In genomic region chr11:44581277-44581683, GRCm38 (mm10) we compare ENCODE assay signal across 8 mouse cellular contexts. TPM values are rescaled to one million over a fixed set of nuclear protein-coding genes. Genes with fewer than 3 reads are reported as not detected.
DNase-seq lines count a peak whose midpoint lies in the region; ATAC-seq and TF ChIP-seq lines count a peak whose summit lies in the region.

No protein-coding gene starts in this region.

- H3K4me1 ChIP-seq in CH12.LX (ENCODE audit: control insufficient read depth in 1 of 2, insufficient read depth in 2 of 2), result peaks cover 7 to 34% of the 10 kb centered on the region in 2 experiments
- no peaks in the 10 kb centered on the region for H3K4me1 ChIP-seq in kidney, postnatal 0 days (replicated peaks; ENCODE audit: insufficient read depth, low read length)

- H3K27me3 ChIP-seq in CH12.LX (replicated peaks), result no peaks in the 10 kb centered on the region
- no peaks in the 10 kb centered on the region for H3K27me3 ChIP-seq in kidney, postnatal 0 days (ENCODE audit: insufficient read depth, low read length)

- TF ChIP-seq RAD21 in CH12.LX (IDR thresholded peaks at IDR 0.05; ENCODE audit: low read depth, low read length), result peak; percentile 84

- H3K36me3 ChIP-seq in CH12.LX (replicated peaks in 1 of 2; ENCODE audit: control insufficient read depth in 1 of 2, insufficient read depth in 1 of 2, low read length in 1 of 2), result no peaks in the 10 kb centered on the region
- no peaks in the 10 kb centered on the region for H3K36me3 ChIP-seq in kidney, postnatal 0 days (ENCODE audit: insufficient read depth, low read length)

- intact Hi-C loops in gastrocnemius, postnatal 14 days (cut with DNase I; ENCODE audit: low total_unique reads), result no loop called here

- peak overlapping the region; percentile 62 for H3K4me2 ChIP-seq in CH12.LX (ENCODE audit: insufficient read depth, low read depth, poor library complexity, severe bottlenecking)
- H3K4me2 ChIP-seq in kidney, postnatal 0 days (ENCODE audit: low read length), result no peak overlapping the region

- 0 out of 2 replicates have a peak overlapping the region, but pooled peaks have one; percentile 10 for H3K9ac ChIP-seq in CH12.LX (ENCODE audit: insufficient read depth, low read depth)
- H3K9ac ChIP-seq in kidney, postnatal 0 days (ENCODE audit: low read depth, low read length), result no peak overlapping the region

- in situ Hi-C loops in CH12.LX (cut with MboI; ENCODE audit: low pct_ligation_motif_present, low pct_unique_long_range_greater_than_20kb, low sequenced_read_pairs), result loop anchor here (25.0 kb wide), 2 partner anchors 1056 to 1306 kb away; no protein-coding TSS in a partner anchor

- TF ChIP-seq POLR2A in CH12.LX (IDR thresholded peaks at IDR 0.05; ENCODE audit: low read depth, low read length), result no peak

- WGBS in kidney, postnatal 0 days, result 31% methylated on average over 11 of the region's 11 CpGs

- no peak overlapping the region for H3K27ac ChIP-seq in CH12.LX (ENCODE audit: insufficient read depth, low read depth)
- no peak overlapping the region for H3K27ac ChIP-seq in kidney, postnatal 0 days

- dilution Hi-C loops in CH12.LX (cut with MboI; ENCODE audit: extremely low pct_ligation_motif_present, extremely low pct_unique_long_range_greater_than_20kb, low sequenced_read_pairs), result no loop called here

- peak overlapping the region; percentile 3 to 22 (median 21) for H3K4me3 ChIP-seq in CH12.LX (replicated peaks in 1 of 3; ENCODE audit: low read depth in 2 of 3, low read length in 2 of 3, poor library complexity in 1 of 3)
- no peak overlapping the region for H3K4me3 ChIP-seq in kidney, postnatal 0 days (replicated peaks; ENCODE audit: low read depth, low read length)

- no peaks in the 10 kb centered on the region for H3K9me3 ChIP-seq in CH12.LX (replicated peaks; ENCODE audit: low read length)
- no peaks in the 10 kb centered on the region for H3K9me3 ChIP-seq in kidney, postnatal 0 days (replicated peaks; ENCODE audit: low read length)

- peak; percentile 40; the same call in 1 of the 2 replicates for ATAC-seq in kidney, postnatal 0 days (replicated peaks; ENCODE audit: low FRiP score, low read depth)
- peak; percentile 95 for ATAC-seq in megakaryocyte-erythroid progenitor cell, adult 5-6 weeks (replicated peaks; ENCODE audit: low FRiP score, low TSS enrichment, poor library complexity, severe bottlenecking)

- TF ChIP-seq CTCF in CH12.LX (conservative IDR thresholded peaks at IDR 0.05 in 1 of 2, IDR thresholded peaks at IDR 0.05 in 1 of 2; ENCODE audit: low read depth in 2 of 2, low read length in 2 of 2), result peak in 1 of 2 experiments; percentile 86; a peak in 3 of 4 replicates
- peak; percentile 62 for TF ChIP-seq CTCF in kidney, postnatal 0 days (IDR thresholded peaks at IDR 0.05; ENCODE audit: low read depth)

- peak; percentile 57 to 86 for DNase-seq in adrenal gland, adult (ENCODE audit: inconsistent age in 2 of 2, low spot score in 1 of 2)
- no peak for DNase-seq in adrenal gland, postnatal 4 days (ENCODE audit: low spot score in 2 of 2)
- DNase-seq in CH12.LX (ENCODE audit: extremely low read depth), result peak; percentile 90
- peak; percentile 43 for DNase-seq in c-Kit-positive CD71-negative TER-119-negative erythroid progenitor cells, embryonic 14.5 days (ENCODE audit: low read depth)
- DNase-seq in gastrocnemius, postnatal 14 days, result peak; percentile 18
- DNase-seq in kidney, postnatal 0 days (ENCODE audit: low spot score), result peak; percentile 69
- no peak for DNase-seq in ovary, postnatal 14 days (ENCODE audit: low spot score)

- H3K79me2 ChIP-seq in CH12.LX (replicated peaks; ENCODE audit: control insufficient read depth, extremely low read depth, insufficient read depth, poor library complexity, severe bottlenecking), result no peaks in the 10 kb centered on the region

- TF ChIP-seq EP300 in CH12.LX (IDR thresholded peaks at IDR 0.05; ENCODE audit: low read length), result no peak

TF ChIP-seq in CH12.LX, 34 proteins besides CTCF, POLR2A, EP300 and RAD21:
- TF ChIP-seq MEF2A (IDR thresholded peaks at IDR 0.05; ENCODE audit: borderline replicate concordance, low read depth, low read length), result 0 out of 2 replicates have a peak, but pooled peaks have one; percentile 5
- no peak for TF ChIP-seq CHD1 (IDR thresholded peaks at IDR 0.05; ENCODE audit: low read depth, low read length)
- no peak for TF ChIP-seq ZMIZ1 (IDR thresholded peaks at IDR 0.05; ENCODE audit: low read depth, low read length)
- 0 out of 2 replicates have a peak, but pooled peaks have one; percentile 25 for TF ChIP-seq SIN3A (IDR thresholded peaks at IDR 0.05; ENCODE audit: low read length)
- TF ChIP-seq MXI1 (IDR thresholded peaks at IDR 0.05; ENCODE audit: low read depth, low read length), result no peak; the same call in none of the 2 replicates
- peak; percentile 75 for TF ChIP-seq ZNF384 (IDR thresholded peaks at IDR 0.05; ENCODE audit: low read depth, low read length)
- TF ChIP-seq SMC3 (IDR thresholded peaks at IDR 0.05; ENCODE audit: low read depth, low read length), result peak; percentile 79
- no peak for TF ChIP-seq RCOR1 (conservative IDR thresholded peaks at IDR 0.05; ENCODE audit: low read depth, low read length)
- peak; percentile 42; the same call in 1 of the 2 replicates for TF ChIP-seq IRF4 (IDR thresholded peaks at IDR 0.05; ENCODE audit: low read depth, low read length)
- no peak for TF ChIP-seq NRF1 (IDR thresholded peaks at IDR 0.05; ENCODE audit: low read depth, low read length)
- no peak for TF ChIP-seq USF1 (IDR thresholded peaks at IDR 0.05; ENCODE audit: low read depth, low read length)
- peak; percentile 87 for TF ChIP-seq TBP (conservative IDR thresholded peaks at IDR 0.05; ENCODE audit: low read depth, low read length)
- TF ChIP-seq MYC (IDR thresholded peaks at IDR 0.05; ENCODE audit: low read depth, low read length), result peak; percentile 49; the same call in 1 of the 2 replicates
- TF ChIP-seq TCF12 (IDR thresholded peaks at IDR 0.05; ENCODE audit: low read depth, low read length), result no peak

RNA-seq across cellular contexts. Expression of gene Ebf1, which starts 35.8 kb away (rescaled TPM):
- total RNA-seq in adrenal gland, postnatal 4 days (2021), result 10 to 100 TPM; 32.5 to 36.8 TPM
- total RNA-seq in CH12.LX (2012; rRNA removed) (24.9 and 37.8 TPM in 2 replicates), CH12.LX (2014; rRNA removed) (42.8 and 44.2 TPM in 2 replicates)
- 52.5 and 60.7 TPM in 2 replicates for polyA plus RNA-seq in CH12.LX (2012; ENCODE audit: insufficient read length, low read depth)
- total RNA-seq in gastrocnemius, postnatal 14 days (2021), result 10 to 100 TPM; 15.8 to 18.3 TPM
- polyA plus RNA-seq in kidney, postnatal 0 days (2015; fragmentation: Nextera tagmentation; extraction: Ambion mirVana), result 18.5 and 19.6 TPM in 2 replicates
- 4.0 and 26.9 TPM in 2 replicates for total RNA-seq in megakaryocyte-erythroid progenitor cell, adult 5-6 weeks (2014; fragmentation: Nextera tagmentation)
- total RNA-seq in megakaryocyte-erythroid progenitor cell, adult 5-6 weeks (2017), result 2.9 TPM in 1 of 2 replicates, not detected in the other

Comparison
In these comparisons a context has a peak if more than half of its experiments do, and no peak if none do; other contexts are left out.
1. DNase-seq: peak in adrenal gland, adult (2 of 2), CH12.LX (single experiment), c-Kit-positive CD71-negative TER-119-negative erythroid progenitor cells, embryonic 14.5 days (single experiment), gastrocnemius, postnatal 14 days (single experiment) and kidney, postnatal 0 days (single experiment); none in adrenal gland, postnatal 4 days (0 of 2) and ovary, postnatal 14 days (single experiment).